Mouse (Mus musculus): ENCODE measurements around the gene Gm6358.
"Not testable (repeated sequence)": the region's sequence is repeated elsewhere in the genome, so short reads cannot be mapped to it uniquely, and the experiment has no call there.

Gene Gm6358

GRCm38 (mm10) chr16:89140551-89140950, at the start of gene Gm6358:
Gene Gm6358, plus strand, starts transcription at chr16:89140851.
- no peak for DNase-seq

GRCm38 (mm10) chr16:89150786-89151185, 10.1 kb downstream of the Gm6358 start, which contains the start of gene Gm10061:
Gene Gm10061, plus strand, starts transcription at chr16:89151086.
- no peak for DNase-seq

- DNase-seq = no peak
Measured at GRCm38 (mm10) chr16:89157652-89158051, 17.0 kb downstream of the Gm6358 start, which contains the start of gene Gm9789. Gene Gm9789, plus strand, starts transcription at chr16:89157952.

- DNase-seq = not testable (repeated sequence)
Measured at GRCm38 (mm10) chr16:89169190-89169589, 28.5 kb downstream of the Gm6358 start, which contains the start of gene Gm7735. Gene Gm7735, plus strand, starts transcription at chr16:89169490.

- no peak for DNase-seq
Measured at GRCm38 (mm10) chr16:89174435-89174834, 33.8 kb downstream of the Gm6358 start, which contains the start of gene 1110057P08Rik. Gene 1110057P08Rik, plus strand, starts transcription at chr16:89174735.

GRCm38 (mm10) chr16:89188621-89189020, 48.0 kb downstream of the Gm6358 start:
- DNase-seq = no peak

Measured in thymus, postnatal 36 days (tissue).